Comparison of ENCODE assay signal across 23 mouse cellular contexts in genomic region chr3:38839438-38839837, GRCm38 (mm10). TPM values are rescaled to one million over a fixed set of nuclear protein-coding genes. Genes with fewer than 3 reads are reported as not detected.
DNase-seq lines count a peak whose midpoint lies in the region; ATAC-seq and TF ChIP-seq lines count a peak whose summit lies in the region.
"Had no signal": no experiment of that assay in that cellular context is flagged by ENCODE, and none has a peak within 500 bp of the region (broad histone marks: within the 10 kb centered on the region; RNA-seq: fewer than 3 reads in every experiment).

No protein-coding gene starts in this region.

- H3K27ac ChIP-seq in lung, embryonic 14.5 days (ENCODE audit: low read depth), result no peak overlapping the region
- H3K27ac ChIP-seq in lung, postnatal 0 days (ENCODE audit: low read length), result no peak overlapping the region
- H3K27ac ChIP-seq: embryonic facial prominence, embryonic 10.5 days; forebrain, embryonic 13.5 days; forebrain, embryonic 15.5 days had no signal

- TF ChIP-seq EP300 in lung, postnatal 0 days (IDR thresholded peaks at IDR 0.05), result peak; percentile 66

- 36% methylated on average over 2 of the region's 2 CpGs for WGBS in lung, embryonic 14.5 days
- WGBS in lung, adult 2 months, result 56% methylated on average over 2 of the region's 2 CpGs
- 45% methylated on average over 2 of the region's 2 CpGs for WGBS in lung, postnatal 0 days

- no peaks in the 10 kb centered on the region; the same call in 1 of the 2 replicates for H3K9me3 ChIP-seq in lung, embryonic 14.5 days (ENCODE audit: low read depth, low read length)
- H3K9me3 ChIP-seq in lung, postnatal 0 days (ENCODE audit: low read length), result no peaks in the 10 kb centered on the region

- H3K27me3 ChIP-seq in lung, embryonic 14.5 days (ENCODE audit: insufficient read depth, low read length), result no peaks in the 10 kb centered on the region
- no peaks in the 10 kb centered on the region for H3K27me3 ChIP-seq in lung, postnatal 0 days (replicated peaks; ENCODE audit: insufficient read depth, low read length)
- H3K27me3 ChIP-seq: CH12.LX; embryonic facial prominence, embryonic 12.5 days; forebrain, embryonic 13.5 days; forebrain, embryonic 15.5 days; Patski had no signal

- TF ChIP-seq CTCF in lung, embryonic 14.5 days (IDR thresholded peaks at IDR 0.05; ENCODE audit: low read depth), result no peak
- TF ChIP-seq CTCF in lung, adult 2 months (IDR thresholded peaks at IDR 0.05; ENCODE audit: insufficient read depth, low read length), result no peak
- TF ChIP-seq CTCF in lung, postnatal 0 days (IDR thresholded peaks at IDR 0.05), result no peak

- no peaks in the 10 kb centered on the region for H3K4me1 ChIP-seq in lung, embryonic 14.5 days (ENCODE audit: insufficient read depth)
- no peaks in the 10 kb centered on the region for H3K4me1 ChIP-seq in lung, adult 2 months (ENCODE audit: control insufficient read depth, insufficient read depth, low read length)
- H3K4me1 ChIP-seq in lung, postnatal 0 days (ENCODE audit: insufficient read depth, low read depth, low read length), result no peaks in the 10 kb centered on the region
- H3K4me1 ChIP-seq: embryonic facial prominence, embryonic 12.5 days; forebrain, embryonic 13.5 days; forebrain, embryonic 15.5 days had no signal

- H3K4me3 ChIP-seq in lung, embryonic 14.5 days (ENCODE audit: low read depth, low read length), result no peak overlapping the region
- no peak overlapping the region for H3K4me3 ChIP-seq in lung, adult 2 months (replicated peaks; ENCODE audit: extremely low read depth, low read depth, low read length)
- H3K4me3 ChIP-seq in lung, postnatal 0 days (ENCODE audit: low read depth, low read length), result no peak overlapping the region
- H3K4me3 ChIP-seq: embryonic facial prominence, embryonic 10.5 days; embryonic facial prominence, embryonic 12.5 days; forebrain, embryonic 13.5 days; forebrain, embryonic 15.5 days had no signal

- no peaks in the 10 kb centered on the region for H3K36me3 ChIP-seq in lung, embryonic 14.5 days (ENCODE audit: insufficient read depth)
- H3K36me3 ChIP-seq in lung, postnatal 0 days (ENCODE audit: insufficient read depth, low read length), result no peaks in the 10 kb centered on the region
- H3K36me3 ChIP-seq: embryonic facial prominence, embryonic 10.5 days; embryonic facial prominence, embryonic 12.5 days; forebrain, embryonic 15.5 days; G1E had no signal

- H3K9ac ChIP-seq in lung, embryonic 14.5 days, result no peak overlapping the region
- no peak overlapping the region for H3K9ac ChIP-seq in lung, postnatal 0 days (replicated peaks; ENCODE audit: low read depth)
- H3K9ac ChIP-seq: embryonic facial prominence, embryonic 12.5 days; forebrain, embryonic 13.5 days; forebrain, embryonic 15.5 days had no signal

- H3K4me2 ChIP-seq in lung, embryonic 14.5 days, result no peak overlapping the region
- H3K4me2 ChIP-seq in lung, postnatal 0 days (replicated peaks; ENCODE audit: low read depth, low read length), result no peak overlapping the region
- H3K4me2 ChIP-seq: embryonic facial prominence, embryonic 12.5 days; forebrain, embryonic 13.5 days; forebrain, embryonic 15.5 days had no signal

- TF ChIP-seq POLR2A in lung, adult 2 months (IDR thresholded peaks at IDR 0.05; ENCODE audit: borderline replicate concordance, extremely low read depth, low read depth, low read length), result no peak

- ATAC-seq in lung, embryonic 14.5 days (ENCODE audit: insufficient read depth), result peak; percentile 75; the same call in 1 of the 2 replicates
- ATAC-seq in lung, postnatal 0 days, result no peak
- ATAC-seq: activated CD4-positive, CD25-positive, alpha-beta regulatory T cell, adult 4 months; CD4-positive, CD25-positive, alpha-beta regulatory T cell, adult 4 months; forebrain, embryonic 13.5 days; forebrain, embryonic 15.5 days; Patski had no signal

- DNase-seq in lung, embryonic 14.5 days, result peak; percentile 48
- DNase-seq in lung, adult 2 months, result no peak
- DNase-seq in lung, postnatal 0 days (ENCODE audit: low spot score), result peak; percentile 28
- DNase-seq in lung, postnatal 4 days, result no peak
- peak; percentile 21 for DNase-seq in lung, postnatal 36 days
- DNase-seq: adrenal gland, adult 8-10 months; adrenal gland, postnatal 14 days; adrenal gland, postnatal 36 days; B cell, adult 2 months; cerebellum, adult 11-12 months; cerebellum, adult 2 months; cerebellum, adult 9-10 months; cerebellum, postnatal 10 days; cerebellum, postnatal 25 days had no signal

RNA-seq across cellular contexts. Expression of gene Fat4, which starts 47.3 kb away (rescaled TPM):
- polyA plus RNA-seq in lung, embryonic 14.5 days (2014; fragmentation: Nextera tagmentation; extraction: Ambion mirVana), result 9.3 and 9.7 TPM in 2 replicates
- polyA plus RNA-seq in lung, adult 2 months (2012; rRNA removed), result 4.2 and 5.3 TPM in 2 replicates
- polyA plus RNA-seq in lung, postnatal 0 days (2015; fragmentation: Nextera tagmentation; extraction: Ambion mirVana), result 3.3 and 3.5 TPM in 2 replicates
- polyA plus RNA-seq: activated CD4-positive, CD25-positive, alpha-beta regulatory T cell, adult 4 months; CD4-positive, CD25-positive, alpha-beta regulatory T cell, adult 4 months; G1E had no signal

Comparison
In these comparisons a context has a peak if more than half of its experiments do, and no peak if none do; other contexts are left out.
1. DNase-seq: peak in lung, embryonic 14.5 days (single experiment), lung, postnatal 0 days (single experiment) and lung, postnatal 36 days (single experiment); none in lung, adult 2 months (single experiment) and lung, postnatal 4 days (0 of 2).